Mouse (Mus musculus): ENCODE data around the gene Hrk. TPM values are rescaled to one million over a fixed set of nuclear protein-coding genes. Genes with fewer than 3 reads are reported as not detected.

Gene Hrk
- polyA plus RNA-seq (2012; fragmentation: generic; extraction: Trizol) = 0.02 TPM

GRCm38 (mm10) chr5:118164581-118164980, at the start of gene Hrk:
Gene Hrk (plus strand): TSS chr5:118164648.
- no peaks in the 10 kb centered on the region for H3K79me2 ChIP-seq (ENCODE audit: control insufficient read depth, insufficient read depth)
- no peak within 1 kb of the TSS for H3ac ChIP-seq (ENCODE audit: control insufficient read depth, insufficient read length)
- no peak within 1 kb of the TSS for H3K4me3 ChIP-seq
- no peak within 1 kb of the TSS for H3K4me2 ChIP-seq (ENCODE audit: low read depth)
- H3K36me3 ChIP-seq (ENCODE audit: control insufficient read depth, insufficient read depth) = no peaks in the 10 kb centered on the region
- TF ChIP-seq TCF12 (IDR thresholded peaks at IDR 0.05; ENCODE audit: insufficient read depth, poor library complexity, severe bottlenecking) = no peak
- no peak for TF ChIP-seq USF1 (IDR thresholded peaks at IDR 0.05; ENCODE audit: low read depth)
- H3K27me3 ChIP-seq (ENCODE audit: control insufficient read depth, insufficient read depth, insufficient read length) = peaks cover 50% of the 10 kb centered on the region

- no peak overlapping the region for H3K4me3 ChIP-seq
- H3K27me3 ChIP-seq (ENCODE audit: control insufficient read depth, insufficient read depth, insufficient read length) = no peaks in the 10 kb centered on the region
- no peak overlapping the region for H3ac ChIP-seq (ENCODE audit: control insufficient read depth, insufficient read length)
- H3K4me2 ChIP-seq (ENCODE audit: low read depth) = no peak overlapping the region
- TF ChIP-seq TCF12 (IDR thresholded peaks at IDR 0.05; ENCODE audit: insufficient read depth, poor library complexity, severe bottlenecking) = no peak
- TF ChIP-seq MAX (IDR thresholded peaks at IDR 0.05; ENCODE audit: low read depth) = no peak
- TF ChIP-seq MYOD1 (IDR thresholded peaks at IDR 0.05; ENCODE audit: control insufficient read depth in 1 of 3, insufficient read length in 2 of 3, low read depth in 2 of 3) = no peak
- H3K79me2 ChIP-seq (ENCODE audit: control insufficient read depth, insufficient read depth) = peaks cover 2% of the 10 kb centered on the region
- H3K36me3 ChIP-seq (ENCODE audit: control insufficient read depth, insufficient read depth) = no peaks in the 10 kb centered on the region
These were observed 46.1 kb upstream of the Hrk start for GRCm38 (mm10) chr5:118118351-118118750.

DNA sequence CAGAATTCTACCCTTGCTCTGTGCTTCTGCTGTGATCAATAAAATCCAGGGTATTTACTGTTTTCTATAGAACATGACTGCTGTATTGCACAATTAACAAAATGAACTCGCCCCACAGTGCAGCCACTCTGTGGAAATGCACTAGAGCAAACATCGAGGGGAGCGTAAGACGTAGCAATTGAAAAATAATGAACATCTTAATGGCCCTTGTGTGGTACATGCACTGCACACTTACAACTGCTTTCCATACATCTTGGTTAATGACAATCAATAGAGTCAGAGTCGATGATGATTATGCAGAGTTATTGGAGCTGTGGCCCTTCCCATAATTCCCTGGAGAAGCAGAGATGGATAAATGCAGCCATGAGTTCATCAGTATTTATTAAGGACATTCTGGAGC, 45.5 kb upstream of the Hrk start:
- no peak overlapping the region for H3K4me2 ChIP-seq (ENCODE audit: low read depth)
- no peaks in the 10 kb centered on the region for H3K27me3 ChIP-seq (ENCODE audit: control insufficient read depth, insufficient read depth, insufficient read length)
- TF ChIP-seq POLR2AphosphoS2 (IDR thresholded peaks at IDR 0.05; ENCODE audit: insufficient read length, low read depth) = no peak
- no peak for TF ChIP-seq POLR2A (IDR thresholded peaks at IDR 0.05; ENCODE audit: insufficient read length, low read depth)
- no peak for TF ChIP-seq MAX (IDR thresholded peaks at IDR 0.05; ENCODE audit: low read depth)
- no peak for TF ChIP-seq USF1 (IDR thresholded peaks at IDR 0.05; ENCODE audit: low read depth)
- no peaks in the 10 kb centered on the region for H3K36me3 ChIP-seq (ENCODE audit: control insufficient read depth, insufficient read depth)
- H3K4me3 ChIP-seq = no peak overlapping the region
- no peak overlapping the region for H3ac ChIP-seq (ENCODE audit: control insufficient read depth, insufficient read length)
- peaks cover 2% of the 10 kb centered on the region for H3K79me2 ChIP-seq (ENCODE audit: control insufficient read depth, insufficient read depth)

DNA sequence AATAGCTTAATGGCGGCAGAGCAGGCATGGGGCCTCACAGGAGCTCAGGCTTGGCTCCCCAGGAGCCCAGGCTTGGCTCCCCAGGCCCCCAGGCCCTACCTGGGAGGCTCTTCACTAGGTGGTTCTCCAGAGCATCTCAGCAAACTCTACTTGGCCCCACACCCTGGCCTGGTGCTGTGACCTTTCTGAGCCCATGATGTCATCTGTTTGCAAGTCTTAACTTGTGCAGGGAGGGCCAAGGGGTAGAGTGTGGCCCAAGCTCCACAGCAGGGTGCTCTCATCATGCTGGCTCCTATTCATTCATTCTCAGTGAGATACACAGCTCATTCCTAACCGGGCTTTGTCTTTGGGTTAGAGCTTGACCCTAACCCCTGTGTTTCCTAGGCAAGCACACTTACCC, 43.8 kb upstream of the Hrk start:
- Histone ChIP-seq H3K27me3 (ENCODE audit: control insufficient read depth, insufficient read depth, insufficient read length) (no peaks in the 10 kb centered on the region), H3K36me3 (ENCODE audit: control insufficient read depth, insufficient read depth) (no peaks in the 10 kb centered on the region), H3ac (ENCODE audit: control insufficient read depth, insufficient read length) (no peak overlapping the region), H3K4me3 (no peak overlapping the region), H3K4me2 (ENCODE audit: low read depth) (no peak overlapping the region), H3K79me2 (ENCODE audit: control insufficient read depth, insufficient read depth) (peaks cover 2% of the 10 kb centered on the region)
- TF ChIP-seq E2F4 (IDR thresholded peaks at IDR 0.05; ENCODE audit: insufficient read depth) (no peak), POLR2A (IDR thresholded peaks at IDR 0.05; ENCODE audit: insufficient read length, low read depth) (no peak), USF1 (IDR thresholded peaks at IDR 0.05; ENCODE audit: low read depth) (no peak), POLR2AphosphoS2 (IDR thresholded peaks at IDR 0.05; ENCODE audit: insufficient read length, low read depth) (no peak), SRF (IDR thresholded peaks at IDR 0.05; ENCODE audit: control insufficient read depth, insufficient read length, low read depth) (no peak), REST (IDR thresholded peaks at IDR 0.05; ENCODE audit: insufficient read depth, insufficient read length) (no peak), TCF12 (IDR thresholded peaks at IDR 0.05; ENCODE audit: insufficient read depth, poor library complexity, severe bottlenecking) (no peak), MYOD1 (IDR thresholded peaks at IDR 0.05; ENCODE audit: control insufficient read depth in 1 of 3, insufficient read length in 2 of 3, low read depth in 2 of 3) (no peak), TCF3 (IDR thresholded peaks at IDR 0.05; ENCODE audit: insufficient read length, low read depth) (no peak)

- Histone ChIP-seq H3K4me3 (no peak overlapping the region), H3K36me3 (ENCODE audit: control insufficient read depth, insufficient read depth) (no peaks in the 10 kb centered on the region), H3ac (ENCODE audit: control insufficient read depth, insufficient read length) (no peak overlapping the region), H3K79me2 (ENCODE audit: control insufficient read depth, insufficient read depth) (peaks cover 2% of the 10 kb centered on the region), H3K27me3 (ENCODE audit: control insufficient read depth, insufficient read depth, insufficient read length) (no peaks in the 10 kb centered on the region), H3K4me2 (ENCODE audit: low read depth) (no peak overlapping the region)
- TF ChIP-seq REST (IDR thresholded peaks at IDR 0.05; ENCODE audit: insufficient read depth, insufficient read length) (no peak), TCF3 (IDR thresholded peaks at IDR 0.05; ENCODE audit: insufficient read length, low read depth) (no peak)
These were observed 42.5 kb upstream of the Hrk start for GRCm38 (mm10) chr5:118121928-118122327.

DNA sequence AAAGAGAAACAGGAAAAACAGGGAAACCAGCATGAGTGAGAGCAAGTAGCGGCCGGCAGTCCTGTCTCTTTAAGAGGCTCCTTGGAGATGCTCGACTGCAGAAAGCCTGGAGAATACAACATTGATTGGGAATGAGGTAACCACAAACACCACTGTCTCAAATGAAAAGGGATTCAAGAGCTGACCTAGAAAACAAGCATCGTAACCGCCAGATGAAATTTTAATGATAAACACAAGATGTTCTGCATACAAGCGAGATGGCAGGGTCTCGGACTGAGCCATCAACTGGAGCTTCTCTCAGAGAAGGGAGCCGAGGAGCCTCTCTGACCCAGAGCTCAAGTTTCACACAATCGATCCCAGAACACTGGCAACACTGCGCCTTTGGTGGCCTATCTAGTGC, 41.4 kb upstream of the Hrk start:
- Histone ChIP-seq H3K27me3 (ENCODE audit: control insufficient read depth, insufficient read depth, insufficient read length) (no peaks in the 10 kb centered on the region), H3K4me3 (no peak overlapping the region), H3ac (ENCODE audit: control insufficient read depth, insufficient read length) (no peak overlapping the region), H3K4me2 (ENCODE audit: low read depth) (no peak overlapping the region), H3K79me2 (ENCODE audit: control insufficient read depth, insufficient read depth) (peaks cover 2% of the 10 kb centered on the region), H3K36me3 (ENCODE audit: control insufficient read depth, insufficient read depth) (peaks cover 6% of the 10 kb centered on the region)
- TF ChIP-seq TCF12 (IDR thresholded peaks at IDR 0.05; ENCODE audit: insufficient read depth, poor library complexity, severe bottlenecking) (no peak), SRF (IDR thresholded peaks at IDR 0.05; ENCODE audit: control insufficient read depth, insufficient read length, low read depth) (no peak), POLR2A (IDR thresholded peaks at IDR 0.05; ENCODE audit: insufficient read length, low read depth) (no peak), E2F4 (IDR thresholded peaks at IDR 0.05; ENCODE audit: insufficient read depth) (no peak), USF1 (IDR thresholded peaks at IDR 0.05; ENCODE audit: low read depth) (no peak), REST (IDR thresholded peaks at IDR 0.05; ENCODE audit: insufficient read depth, insufficient read length) (no peak), MYOD1 (IDR thresholded peaks at IDR 0.05; ENCODE audit: control insufficient read depth in 1 of 3, insufficient read length in 2 of 3, low read depth in 2 of 3) (no peak), MYOG (IDR thresholded peaks at IDR 0.05; ENCODE audit: control insufficient read depth in 1 of 3, insufficient read depth in 1 of 3, insufficient read length in 2 of 3, low read depth in 2 of 3) (no peak), CEBPB (IDR thresholded peaks at IDR 0.05; ENCODE audit: insufficient read depth, poor library complexity, severe bottlenecking) (no peak), POLR2AphosphoS2 (IDR thresholded peaks at IDR 0.05; ENCODE audit: insufficient read length, low read depth) (no peak), MAX (IDR thresholded peaks at IDR 0.05; ENCODE audit: low read depth) (no peak), TCF3 (IDR thresholded peaks at IDR 0.05; ENCODE audit: insufficient read length, low read depth) (no peak)
